ENCODE assay signal across 17 mouse cellular contexts in the genomic region with DNA sequence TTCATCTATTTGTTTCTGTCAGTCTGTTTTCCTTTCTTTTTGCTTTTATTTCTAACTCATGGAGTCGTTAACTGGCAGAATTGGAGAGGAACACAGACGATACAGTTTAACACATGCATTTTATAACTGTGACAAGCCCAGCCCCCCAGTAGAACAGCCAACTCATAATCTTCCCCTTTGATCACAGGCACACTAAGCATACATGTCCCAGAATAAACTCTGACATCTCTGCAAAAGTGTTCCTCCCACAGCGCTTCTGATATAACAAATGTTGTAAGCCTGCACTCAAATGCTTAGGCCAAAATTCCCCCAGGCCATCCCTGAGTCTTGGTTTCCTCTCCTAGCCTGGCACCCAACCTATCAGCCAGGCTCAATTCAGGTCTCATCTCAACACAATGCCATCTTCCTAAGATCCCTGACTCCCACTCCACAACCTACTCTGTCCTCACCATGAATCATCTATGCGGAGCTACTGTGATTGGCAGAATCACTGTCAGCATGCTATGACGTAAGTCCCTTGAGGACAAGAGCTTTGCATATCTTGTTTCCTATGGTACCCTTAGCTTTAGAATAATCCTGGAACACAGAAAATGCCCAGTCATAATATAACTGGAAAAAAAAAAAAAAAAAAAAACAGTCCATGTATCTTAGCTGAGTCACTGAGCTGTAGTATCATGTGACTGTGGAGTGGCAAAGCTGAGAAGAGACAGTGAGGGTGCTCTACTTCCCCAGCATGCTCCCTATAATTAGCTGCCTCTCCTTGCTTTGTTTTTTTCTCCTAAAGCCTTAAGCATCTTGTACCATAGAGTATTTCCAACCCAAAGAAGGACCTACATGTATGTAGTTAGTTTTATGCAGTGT.
A peak's percentile ranks its signal among the peaks of the same experiment; 100 is the strongest.
DNase-seq lines count a peak whose midpoint lies in the region; ATAC-seq and TF ChIP-seq lines count a peak whose summit lies in the region.
"Had no signal": no experiment of that assay in that cellular context is flagged by ENCODE, and none has a peak within 500 bp of the region (broad histone marks: within the 10 kb centered on the region; RNA-seq: fewer than 3 reads in every experiment).

No protein-coding gene starts in this region.

- TF ChIP-seq CTCF in forebrain, postnatal 0 days (IDR thresholded peaks at IDR 0.05; ENCODE audit: low read depth), result no peak
- TF ChIP-seq CTCF in lung, embryonic 14.5 days (IDR thresholded peaks at IDR 0.05; ENCODE audit: low read depth), result no peak
- TF ChIP-seq CTCF in cerebellum, adult 2 months (IDR thresholded peaks at IDR 0.05; ENCODE audit: borderline replicate concordance, insufficient read depth, low read depth, low read length), result no peak

- peak; percentile 29 for DNase-seq in forebrain, postnatal 0 days
- DNase-seq in forebrain, embryonic 14.5 days (ENCODE audit: low spot score), result no peak
- peak; percentile 47 for DNase-seq in lung, embryonic 14.5 days
- no peak for DNase-seq in lung, postnatal 14 days
- DNase-seq in adipocyte (ENCODE audit: low spot score), result peak; percentile 2
- no peak for DNase-seq in cerebellum, adult 2 months
- DNase-seq: cerebellum, postnatal 36 days; gastrocnemius, postnatal 36 days; kidney, adult 9 months; lung, postnatal 36 days; thymus, postnatal 36 days had no signal

- H3K79me2 ChIP-seq in macrophage (ENCODE audit: inconsistent target), result no peaks in the 10 kb centered on the region

- H3K4me1 ChIP-seq in forebrain, postnatal 0 days (ENCODE audit: insufficient read depth), result no peaks in the 10 kb centered on the region
- H3K4me1 ChIP-seq in forebrain, embryonic 14.5 days (ENCODE audit: control insufficient read depth, insufficient read depth, low read length), result no peaks in the 10 kb centered on the region
- peaks cover 10% of the 10 kb centered on the region for H3K4me1 ChIP-seq in lung, embryonic 14.5 days (ENCODE audit: insufficient read depth)
- H3K4me1 ChIP-seq in cerebellum, adult 2 months (ENCODE audit: control insufficient read depth, insufficient read depth, low read length), result no peaks in the 10 kb centered on the region
- peaks cover 7% of the 10 kb centered on the region for H3K4me1 ChIP-seq in midbrain, embryonic 15.5 days
- H3K4me1 ChIP-seq: limb, embryonic 15.5 days; stomach, embryonic 15.5 days had no signal

- H3K9ac ChIP-seq in forebrain, postnatal 0 days, result no peak overlapping the region
- no peak overlapping the region for H3K9ac ChIP-seq in forebrain, embryonic 14.5 days (ENCODE audit: low read length)
- no peak overlapping the region for H3K9ac ChIP-seq in lung, embryonic 14.5 days
- no peak overlapping the region for H3K9ac ChIP-seq in midbrain, embryonic 15.5 days
- H3K9ac ChIP-seq: limb, embryonic 15.5 days; stomach, embryonic 15.5 days had no signal

- no peak overlapping the region for H3K4me2 ChIP-seq in forebrain, postnatal 0 days (ENCODE audit: low read depth)
- no peak overlapping the region for H3K4me2 ChIP-seq in forebrain, embryonic 14.5 days (ENCODE audit: low read length)
- no peak overlapping the region for H3K4me2 ChIP-seq in lung, embryonic 14.5 days
- H3K4me2 ChIP-seq in midbrain, embryonic 15.5 days, result no peak overlapping the region
- H3K4me2 ChIP-seq: limb, embryonic 15.5 days; stomach, embryonic 15.5 days had no signal

- no peak overlapping the region for H3K4me3 ChIP-seq in forebrain, postnatal 0 days (ENCODE audit: low read depth, low read length)
- no peak overlapping the region for H3K4me3 ChIP-seq in forebrain, embryonic 14.5 days (ENCODE audit: low read depth, low read length)
- H3K4me3 ChIP-seq in lung, embryonic 14.5 days (ENCODE audit: low read depth, low read length), result no peak overlapping the region
- H3K4me3 ChIP-seq in macrophage (ENCODE audit: inconsistent target), result no peak overlapping the region
- no peak overlapping the region for H3K4me3 ChIP-seq in cerebellum, adult 2 months (replicated peaks; ENCODE audit: insufficient read depth, low read depth, low read length)
- H3K4me3 ChIP-seq in midbrain, embryonic 15.5 days, result no peak overlapping the region
- H3K4me3 ChIP-seq: limb, embryonic 15.5 days; stomach, embryonic 15.5 days had no signal

- no peaks in the 10 kb centered on the region for H3K9me3 ChIP-seq in forebrain, postnatal 0 days (ENCODE audit: low read length)
- H3K9me3 ChIP-seq in forebrain, embryonic 14.5 days (replicated peaks; ENCODE audit: control insufficient read depth, low read length), result no peaks in the 10 kb centered on the region
- no peaks in the 10 kb centered on the region for H3K9me3 ChIP-seq in lung, embryonic 14.5 days (ENCODE audit: low read depth, low read length)
- H3K9me3 ChIP-seq in midbrain, embryonic 15.5 days, result no peaks in the 10 kb centered on the region
- H3K9me3 ChIP-seq: limb, embryonic 15.5 days; stomach, embryonic 15.5 days had no signal

- peak overlapping the region; percentile 59 for H3K27ac ChIP-seq in forebrain, postnatal 0 days (ENCODE audit: low read depth, low read length)
- H3K27ac ChIP-seq in forebrain, embryonic 14.5 days (ENCODE audit: low read depth, low read length), result no peak overlapping the region
- no peak overlapping the region for H3K27ac ChIP-seq in lung, embryonic 14.5 days (ENCODE audit: low read depth)
- H3K27ac ChIP-seq in macrophage, result peak overlapping the region; percentile 38
- no peak overlapping the region for H3K27ac ChIP-seq in cerebellum, adult 2 months (ENCODE audit: insufficient read depth, low read length)
- no peak overlapping the region for H3K27ac ChIP-seq in midbrain, embryonic 15.5 days
- H3K27ac ChIP-seq: limb, embryonic 15.5 days; stomach, embryonic 15.5 days had no signal

- peak; percentile 64 for ATAC-seq in forebrain, postnatal 0 days
- no peak for ATAC-seq in forebrain, embryonic 14.5 days
- peak; percentile 41; the same call in 1 of the 2 replicates for ATAC-seq in lung, embryonic 14.5 days (ENCODE audit: insufficient read depth)
- ATAC-seq in midbrain, embryonic 15.5 days (replicated peaks), result no peak
- ATAC-seq: hindbrain, embryonic 16.5 days; Patski had no signal

- H3K36me3 ChIP-seq in forebrain, postnatal 0 days (ENCODE audit: insufficient read depth), result no peaks in the 10 kb centered on the region
- no peaks in the 10 kb centered on the region for H3K36me3 ChIP-seq in forebrain, embryonic 14.5 days (ENCODE audit: control insufficient read depth, insufficient read depth, low read length)
- no peaks in the 10 kb centered on the region for H3K36me3 ChIP-seq in lung, embryonic 14.5 days (ENCODE audit: insufficient read depth)
- no peaks in the 10 kb centered on the region for H3K36me3 ChIP-seq in macrophage (ENCODE audit: inconsistent target)
- H3K36me3 ChIP-seq in midbrain, embryonic 15.5 days (replicated peaks), result no peaks in the 10 kb centered on the region
- H3K36me3 ChIP-seq: limb, embryonic 15.5 days; stomach, embryonic 15.5 days had no signal

- no peaks in the 10 kb centered on the region for H3K27me3 ChIP-seq in forebrain, postnatal 0 days (ENCODE audit: insufficient read depth, low read length)
- no peaks in the 10 kb centered on the region for H3K27me3 ChIP-seq in forebrain, embryonic 14.5 days (replicated peaks; ENCODE audit: control insufficient read depth, insufficient read depth, low read length)
- no peaks in the 10 kb centered on the region for H3K27me3 ChIP-seq in lung, embryonic 14.5 days (ENCODE audit: insufficient read depth, low read length)
- no peaks in the 10 kb centered on the region for H3K27me3 ChIP-seq in cerebellum, adult 2 months (ENCODE audit: control insufficient read depth, insufficient read depth, low read length)
- H3K27me3 ChIP-seq in midbrain, embryonic 15.5 days (replicated peaks), result no peaks in the 10 kb centered on the region
- H3K27me3 ChIP-seq: limb, embryonic 15.5 days; Patski; stomach, embryonic 15.5 days had no signal

- 67% methylated on average over 5 of the region's 5 CpGs for WGBS in forebrain, postnatal 0 days
- WGBS in forebrain, embryonic 14.5 days, result 82% methylated on average over 5 of the region's 5 CpGs
- 57% methylated on average over 5 of the region's 5 CpGs for WGBS in lung, embryonic 14.5 days
- 95% methylated on average over 4 of the region's 5 CpGs for WGBS in macrophage (ENCODE audit: missing documents)
- WGBS in cerebellum, adult 2 months, result 91% methylated on average over 5 of the region's 5 CpGs
- 80% methylated on average over 5 of the region's 5 CpGs for WGBS in midbrain, embryonic 15.5 days

- no peak for TF ChIP-seq POLR2A in cerebellum, adult 2 months (IDR thresholded peaks at IDR 0.05; ENCODE audit: borderline replicate concordance, insufficient read depth, low read length)

Comparison
In these comparisons a context has a peak if more than half of its experiments do, and no peak if none do; other contexts are left out.
1. ATAC-seq: peak in forebrain, postnatal 0 days (single experiment) and lung, embryonic 14.5 days (single experiment); none in forebrain, embryonic 14.5 days (single experiment) and midbrain, embryonic 15.5 days (single experiment).
2. DNase-seq: peak in forebrain, postnatal 0 days (single experiment), lung, embryonic 14.5 days (single experiment) and adipocyte (single experiment); none in forebrain, embryonic 14.5 days (single experiment), lung, postnatal 14 days (single experiment) and cerebellum, adult 2 months (0 of 2).
3. H3K27ac ChIP-seq: peak in forebrain, postnatal 0 days (single experiment) and macrophage (single experiment); none in forebrain, embryonic 14.5 days (single experiment), lung, embryonic 14.5 days (single experiment), cerebellum, adult 2 months (single experiment) and midbrain, embryonic 15.5 days (single experiment).